Mouse (Mus musculus): ENCODE data around the gene Cnksr1. TPM values are rescaled to one million over a fixed set of nuclear protein-coding genes. Genes with fewer than 3 reads are reported as not detected.
A peak's percentile ranks its signal among the peaks of the same experiment; 100 is the strongest.

Gene Cnksr1
- polyA plus RNA-seq, 1 experiment from 2014 or later: 0.81 TPM

DNA sequence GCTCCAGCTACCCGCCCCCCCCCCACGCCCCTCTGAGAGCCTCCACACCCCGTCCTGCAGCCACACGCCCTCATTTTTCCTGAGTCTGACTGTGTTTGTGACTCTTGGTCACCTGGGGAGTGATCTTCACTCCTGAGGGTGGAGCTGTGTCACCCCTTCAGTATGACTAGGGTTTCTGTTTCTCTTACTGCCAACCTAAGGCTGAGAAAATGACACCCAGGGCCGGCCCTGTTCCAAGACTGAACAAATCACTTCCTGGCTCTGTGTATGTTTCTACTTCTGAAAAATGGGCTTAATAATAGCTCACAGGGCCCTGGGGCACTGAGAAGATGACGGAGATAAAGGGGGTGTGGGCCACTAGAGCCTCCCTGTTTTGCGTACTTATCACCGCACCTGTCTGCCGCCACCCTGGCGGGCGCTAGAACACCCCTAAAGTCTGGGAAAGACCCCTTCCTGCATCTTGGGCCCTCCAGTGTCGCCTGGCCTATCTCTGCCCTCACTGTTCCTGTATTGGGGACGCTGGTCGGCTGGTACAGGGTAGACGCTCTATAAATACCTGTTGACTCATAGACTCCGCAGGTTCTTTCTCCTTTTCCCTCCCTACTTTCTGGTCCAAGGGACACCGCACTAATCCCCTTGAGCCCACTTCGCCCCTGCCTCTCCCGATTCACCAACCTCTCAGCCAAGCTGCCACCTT, 469 bp downstream of the Cnksr1 start:
- WGBS: 17% methylated on average over 19 of the region's 19 CpGs
- peak overlapping the region; percentile 11 for H3K4me3 ChIP-seq (ENCODE audit: low read depth, low read length)
- DNase-seq (ENCODE audit: low spot score) (no peak), ATAC-seq (ENCODE audit: insufficient number of reproducible peaks, low FRiP score, low TSS enrichment, low read depth) (no peak)
- peaks cover 4% of the 10 kb centered on the region; the same call in 1 of the 2 replicates for H3K4me1 ChIP-seq (ENCODE audit: control insufficient read depth, insufficient read depth, low read length)
- H3K27me3 ChIP-seq (ENCODE audit: control insufficient read depth, insufficient read depth, low read length): peaks cover 19% of the 10 kb centered on the region
- H3K4me2 ChIP-seq (ENCODE audit: low read depth, severe bottlenecking): peak overlapping the region; percentile 35
- no peaks in the 10 kb centered on the region for H3K9me3 ChIP-seq (ENCODE audit: control insufficient read depth, low read length)
- no peaks in the 10 kb centered on the region for H3K36me3 ChIP-seq (ENCODE audit: control insufficient read depth, insufficient read depth, low read length)
- H3K9ac ChIP-seq (ENCODE audit: low read length): no peak overlapping the region
- no peak overlapping the region for H3K27ac ChIP-seq (replicated peaks; ENCODE audit: low read depth, low read length)

DNA sequence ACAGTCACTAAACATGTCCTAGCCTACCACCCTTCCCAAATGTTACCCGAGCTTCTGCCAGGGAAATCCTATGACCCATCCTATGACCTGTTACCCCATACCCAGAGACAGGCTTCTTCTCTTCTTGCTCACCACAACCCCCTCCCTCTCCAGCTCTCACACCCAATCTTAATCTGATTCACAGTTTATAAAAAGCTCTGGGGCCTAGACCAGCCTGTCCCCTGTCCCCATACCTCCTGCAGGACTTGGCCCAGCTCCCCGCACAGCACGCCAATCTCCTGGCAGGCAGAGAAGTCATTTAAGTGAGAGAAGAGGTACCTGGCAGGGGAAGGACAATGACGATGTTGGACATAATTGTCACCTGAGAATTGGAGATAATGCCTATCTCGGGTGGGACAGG, 3.3 kb downstream of the Cnksr1 start:
- H3K4me3 ChIP-seq (ENCODE audit: low read depth, low read length): no peak overlapping the region
- H3K4me1 ChIP-seq (ENCODE audit: control insufficient read depth, insufficient read depth, low read length): peaks cover 4% of the 10 kb centered on the region; the same call in 1 of the 2 replicates
- WGBS: 82% methylated on average over 5 of the region's 5 CpGs
- peaks cover 19% of the 10 kb centered on the region for H3K27me3 ChIP-seq (ENCODE audit: control insufficient read depth, insufficient read depth, low read length)
- H3K27ac ChIP-seq (replicated peaks; ENCODE audit: low read depth, low read length): no peak overlapping the region
- DNase-seq (ENCODE audit: low spot score) (no peak), ATAC-seq (ENCODE audit: insufficient number of reproducible peaks, low FRiP score, low TSS enrichment, low read depth) (no peak)
- no peaks in the 10 kb centered on the region for H3K9me3 ChIP-seq (ENCODE audit: control insufficient read depth, low read length)
- no peak overlapping the region for H3K4me2 ChIP-seq (ENCODE audit: low read depth, severe bottlenecking)
- H3K36me3 ChIP-seq (ENCODE audit: control insufficient read depth, insufficient read depth, low read length): no peaks in the 10 kb centered on the region
- H3K9ac ChIP-seq (ENCODE audit: low read length): no peak overlapping the region

DNA sequence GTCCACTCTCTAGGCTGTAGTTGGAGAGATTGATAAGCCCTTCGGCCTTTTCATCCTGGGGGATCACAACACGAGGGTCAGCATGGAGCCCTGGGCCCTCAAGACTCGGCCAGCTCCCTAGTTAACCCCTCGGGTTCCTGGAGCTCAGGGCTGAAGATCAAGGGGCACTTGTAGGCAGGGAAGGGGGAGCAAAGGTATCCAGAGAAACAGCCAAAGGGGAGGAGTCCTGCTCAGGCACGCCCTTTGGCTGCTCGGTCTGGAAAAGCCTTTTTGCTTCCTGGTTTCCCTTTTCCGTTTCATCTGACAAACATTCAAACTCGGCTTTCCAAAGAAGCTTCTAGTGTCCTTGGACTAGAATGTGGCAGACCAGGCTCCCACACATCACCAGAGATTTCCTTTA, 7.8 kb downstream of the Cnksr1 start:
- H3K9me3 ChIP-seq (ENCODE audit: control insufficient read depth, low read length): no peaks in the 10 kb centered on the region
- no peaks in the 10 kb centered on the region for H3K36me3 ChIP-seq (ENCODE audit: control insufficient read depth, insufficient read depth, low read length)
- WGBS: 31% methylated on average over 8 of the region's 8 CpGs
- no peak overlapping the region for H3K4me3 ChIP-seq (ENCODE audit: low read depth, low read length)
- no peaks in the 10 kb centered on the region for H3K27me3 ChIP-seq (ENCODE audit: control insufficient read depth, insufficient read depth, low read length)
- H3K4me1 ChIP-seq (ENCODE audit: control insufficient read depth, insufficient read depth, low read length): no peaks in the 10 kb centered on the region
- ATAC-seq (ENCODE audit: insufficient number of reproducible peaks, low FRiP score, low TSS enrichment, low read depth) (no peak), DNase-seq (ENCODE audit: low spot score) (no peak)
- no peak overlapping the region for H3K27ac ChIP-seq (replicated peaks; ENCODE audit: low read depth, low read length)
- H3K4me2 ChIP-seq (ENCODE audit: low read depth, severe bottlenecking): no peak overlapping the region
- H3K9ac ChIP-seq (ENCODE audit: low read length): no peak overlapping the region

DNA sequence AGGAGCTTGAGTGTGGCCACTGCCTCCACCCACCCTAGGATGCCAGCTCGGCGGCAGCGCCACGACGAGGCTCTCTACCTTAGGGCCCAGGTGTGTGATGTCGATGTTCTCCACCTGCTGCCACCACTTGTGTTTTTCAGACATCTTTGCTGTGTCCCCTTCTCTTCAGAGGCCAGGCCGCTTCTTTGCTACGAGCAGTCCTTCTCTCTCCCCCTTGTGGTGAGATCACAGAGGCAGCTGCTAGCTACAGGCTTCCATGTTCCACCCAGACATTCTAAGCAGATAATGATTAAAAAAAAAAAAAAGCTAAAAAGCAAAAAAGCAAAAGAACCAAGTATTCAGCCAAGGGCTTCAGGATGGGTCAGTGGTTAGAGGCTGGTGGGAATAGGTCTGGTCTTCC, 11.0 kb downstream of the Cnksr1 start, which contains the start of gene Catsper4:
Gene Catsper4 (minus strand): TSS at position 190 of the 400 bp plus-strand sequence.
- Histone ChIP-seq H3K9me3 (ENCODE audit: control insufficient read depth, low read length) (no peaks in the 10 kb centered on the region), H3K4me3 (ENCODE audit: low read depth, low read length) (no peak within 1 kb of the TSS), H3K27me3 (ENCODE audit: control insufficient read depth, insufficient read depth, low read length) (no peaks in the 10 kb centered on the region), H3K27ac (replicated peaks; ENCODE audit: low read depth, low read length) (no peak within 1 kb of the TSS), H3K4me1 (ENCODE audit: control insufficient read depth, insufficient read depth, low read length) (no peaks in the 10 kb centered on the region), H3K9ac (ENCODE audit: low read length) (no peak within 1 kb of the TSS), H3K36me3 (ENCODE audit: control insufficient read depth, insufficient read depth, low read length) (no peaks in the 10 kb centered on the region), H3K4me2 (ENCODE audit: low read depth, severe bottlenecking) (no peak within 1 kb of the TSS)
- WGBS: 72% methylated on average over 8 of the region's 8 CpGs
- no peak for DNase-seq (ENCODE audit: low spot score)
- no peak for ATAC-seq (ENCODE audit: insufficient number of reproducible peaks, low FRiP score, low TSS enrichment, low read depth)

DNA sequence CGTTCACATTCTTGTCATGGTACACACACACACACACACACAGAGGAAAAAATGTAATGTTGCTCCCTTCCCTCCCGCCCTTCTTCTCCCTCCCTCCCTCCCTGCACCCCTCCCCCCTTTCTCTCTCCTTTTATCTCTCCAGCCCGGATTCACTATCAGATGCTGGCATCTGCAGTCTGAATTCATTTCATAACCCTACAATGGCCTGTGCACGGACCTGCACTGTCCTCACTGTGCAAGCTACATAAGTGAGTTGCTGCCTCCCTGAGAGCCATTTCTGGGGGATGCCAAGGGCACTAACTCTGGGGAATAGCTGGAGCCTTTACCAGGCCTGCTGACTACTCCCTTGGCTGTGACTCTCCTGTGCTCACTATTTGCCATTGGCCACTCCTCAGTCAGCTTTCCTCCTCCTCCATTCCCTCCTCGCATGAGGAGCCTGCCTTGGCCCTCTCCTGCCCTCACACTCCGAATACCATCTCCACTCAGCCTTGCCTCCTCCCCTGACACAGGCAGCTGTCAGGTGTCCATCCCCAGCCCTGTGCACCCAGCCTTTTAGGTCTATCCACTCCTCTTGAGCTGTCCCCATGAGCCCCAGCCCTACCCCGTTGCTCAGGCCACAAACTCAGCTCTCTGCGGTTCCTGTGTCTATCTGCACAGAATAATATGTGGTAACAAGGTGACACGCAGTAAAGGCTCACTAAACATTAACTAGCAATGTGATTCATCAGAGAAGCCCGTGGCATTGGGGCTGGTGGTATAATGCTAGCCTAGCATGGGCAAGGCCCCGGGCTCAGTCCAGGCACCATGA, 15.2 kb downstream of the Cnksr1 start:
- Histone ChIP-seq H3K4me2 (ENCODE audit: low read depth, severe bottlenecking) (no peak overlapping the region), H3K36me3 (ENCODE audit: control insufficient read depth, insufficient read depth, low read length) (no peaks in the 10 kb centered on the region), H3K9me3 (ENCODE audit: control insufficient read depth, low read length) (no peaks in the 10 kb centered on the region), H3K27ac (replicated peaks; ENCODE audit: low read depth, low read length) (no peak overlapping the region), H3K27me3 (ENCODE audit: control insufficient read depth, insufficient read depth, low read length) (no peaks in the 10 kb centered on the region), H3K4me1 (ENCODE audit: control insufficient read depth, insufficient read depth, low read length) (no peaks in the 10 kb centered on the region), H3K9ac (ENCODE audit: low read length) (no peak overlapping the region), H3K4me3 (ENCODE audit: low read depth, low read length) (no peak overlapping the region)
- ATAC-seq (ENCODE audit: insufficient number of reproducible peaks, low FRiP score, low TSS enrichment, low read depth) (no peak), DNase-seq (ENCODE audit: low spot score) (no peak)
- WGBS: 67% methylated on average over 11 of the region's 11 CpGs

DNA sequence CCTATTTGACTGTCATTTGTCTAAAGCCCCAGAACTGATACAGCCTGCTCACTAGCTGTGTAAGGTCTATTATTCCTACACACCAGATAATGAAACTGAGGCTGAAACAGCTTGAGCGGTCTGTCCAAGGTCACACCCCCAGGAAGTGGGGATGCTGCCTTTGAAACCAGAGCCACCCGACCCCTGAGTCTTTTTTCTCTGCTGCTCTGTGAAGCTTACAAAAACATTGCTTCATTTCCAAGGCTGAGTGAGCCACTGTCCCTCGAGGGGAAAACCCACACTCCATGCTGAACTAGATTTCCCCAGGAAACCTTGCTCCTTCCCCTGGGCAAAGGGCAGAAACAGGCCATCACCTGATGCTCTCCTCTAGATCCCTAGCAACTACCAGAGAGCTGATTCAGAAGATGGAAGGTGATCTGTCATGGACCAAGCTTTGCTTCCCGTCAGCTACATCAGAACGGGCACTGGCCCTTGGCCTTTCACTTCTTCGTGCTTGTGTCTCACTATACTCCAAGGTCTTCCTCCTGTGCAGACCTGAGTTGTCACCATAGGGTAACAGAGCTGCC, 31.6 kb downstream of the Cnksr1 start:
- Histone ChIP-seq H3K9me3 (ENCODE audit: control insufficient read depth, low read length) (no peaks in the 10 kb centered on the region), H3K27ac (replicated peaks; ENCODE audit: low read depth, low read length) (no peak overlapping the region), H3K36me3 (ENCODE audit: control insufficient read depth, insufficient read depth, low read length) (no peaks in the 10 kb centered on the region), H3K4me2 (ENCODE audit: low read depth, severe bottlenecking) (no peak overlapping the region), H3K4me3 (ENCODE audit: low read depth, low read length) (no peak overlapping the region), H3K27me3 (ENCODE audit: control insufficient read depth, insufficient read depth, low read length) (no peaks in the 10 kb centered on the region), H3K9ac (ENCODE audit: low read length) (no peak overlapping the region), H3K4me1 (ENCODE audit: control insufficient read depth, insufficient read depth, low read length) (0 out of 2 replicates have a peak, but pooled peaks cover 2% of the 10 kb centered on the region)
- ATAC-seq (ENCODE audit: insufficient number of reproducible peaks, low FRiP score, low TSS enrichment, low read depth) (no peak), DNase-seq (ENCODE audit: low spot score) (no peak)
- 56% methylated on average over 6 of the region's 6 CpGs for WGBS

DNA sequence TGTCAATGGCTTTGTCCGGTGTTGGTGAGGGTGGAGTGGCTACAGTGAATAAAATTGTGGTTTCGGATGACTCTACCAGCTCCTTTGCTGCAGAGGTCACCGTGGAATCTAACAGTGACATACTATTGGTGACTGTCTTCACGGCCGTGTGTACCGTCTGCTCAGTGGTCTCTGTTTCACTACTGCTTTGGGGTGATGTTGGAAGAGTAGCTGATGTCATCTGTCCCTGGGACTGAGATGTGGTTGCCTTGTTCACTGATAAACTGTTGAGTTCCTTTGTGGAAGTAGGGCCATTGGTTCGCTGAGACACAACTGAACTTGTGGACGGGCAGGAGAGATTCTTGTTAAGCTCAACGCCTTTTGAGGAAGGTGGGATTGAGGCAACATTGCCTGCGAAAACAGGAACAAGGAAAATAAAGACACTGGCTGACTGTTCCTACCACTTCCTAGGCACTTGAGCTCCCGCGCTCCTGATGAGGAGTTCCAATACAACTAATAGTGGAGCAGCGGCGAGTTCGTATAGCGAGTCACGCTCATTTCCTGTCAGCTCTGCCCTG, 34.8 kb downstream of the Cnksr1 start:
- ATAC-seq (ENCODE audit: insufficient number of reproducible peaks, low FRiP score, low TSS enrichment, low read depth) (no peak), DNase-seq (ENCODE audit: low spot score) (no peak)
- Histone ChIP-seq H3K27me3 (ENCODE audit: control insufficient read depth, insufficient read depth, low read length) (no peaks in the 10 kb centered on the region), H3K27ac (replicated peaks; ENCODE audit: low read depth, low read length) (no peak overlapping the region), H3K4me3 (ENCODE audit: low read depth, low read length) (no peak overlapping the region), H3K9me3 (ENCODE audit: control insufficient read depth, low read length) (no peaks in the 10 kb centered on the region), H3K4me1 (ENCODE audit: control insufficient read depth, insufficient read depth, low read length) (0 out of 2 replicates have a peak, but pooled peaks cover 2% of the 10 kb centered on the region), H3K36me3 (ENCODE audit: control insufficient read depth, insufficient read depth, low read length) (no peaks in the 10 kb centered on the region), H3K4me2 (ENCODE audit: low read depth, severe bottlenecking) (no peak overlapping the region), H3K9ac (ENCODE audit: low read length) (no peak overlapping the region)
- 83% methylated on average over 17 of the region's 17 CpGs for WGBS

DNA sequence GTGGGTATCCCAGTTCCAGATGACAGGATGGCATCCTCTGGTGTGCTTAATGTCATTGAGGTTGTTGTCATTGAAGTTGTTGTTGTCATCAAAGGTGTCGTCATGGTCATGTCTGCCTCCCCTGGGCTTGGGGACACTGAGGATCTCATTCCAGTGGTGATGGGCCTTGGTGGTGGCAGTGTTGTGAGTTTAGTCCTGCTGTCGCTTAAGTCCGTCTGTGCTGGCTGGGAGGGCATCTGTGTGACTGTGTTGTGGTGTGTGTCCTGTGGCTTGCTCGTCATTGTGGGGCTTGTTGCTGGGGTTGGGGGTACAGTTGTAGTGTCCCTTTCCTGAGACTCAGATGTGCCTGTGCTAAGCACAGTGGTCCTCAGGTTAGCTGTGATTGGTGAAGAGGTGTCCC, 35.3 kb downstream of the Cnksr1 start, which contains the start of gene Gm7534:
Gene Gm7534 (minus strand): TSS at position 101 of the 400 bp plus-strand sequence.
- 82% methylated on average over 4 of the region's 4 CpGs for WGBS

More for the DNA sequence above, 35.3 kb downstream of the Cnksr1 start, which contains the start of gene Gm7534:
- Histone ChIP-seq H3K27ac (replicated peaks; ENCODE audit: low read depth, low read length) (no peak within 1 kb of the TSS), H3K4me2 (ENCODE audit: low read depth, severe bottlenecking) (no peak within 1 kb of the TSS), H3K36me3 (ENCODE audit: control insufficient read depth, insufficient read depth, low read length) (no peaks in the 10 kb centered on the region), H3K4me1 (ENCODE audit: control insufficient read depth, insufficient read depth, low read length) (0 out of 2 replicates have a peak, but pooled peaks cover 2% of the 10 kb centered on the region), H3K9me3 (ENCODE audit: control insufficient read depth, low read length) (no peaks in the 10 kb centered on the region), H3K9ac (ENCODE audit: low read length) (no peak within 1 kb of the TSS), H3K27me3 (ENCODE audit: control insufficient read depth, insufficient read depth, low read length) (no peaks in the 10 kb centered on the region), H3K4me3 (ENCODE audit: low read depth, low read length) (no peak within 1 kb of the TSS)
- ATAC-seq (ENCODE audit: insufficient number of reproducible peaks, low FRiP score, low TSS enrichment, low read depth) (no peak), DNase-seq (ENCODE audit: low spot score) (no peak)
